Mouse (Mus musculus) limb, embryonic 14.5 days (tissue): Measurements from ENCODE around the gene Bdp1. TPM values are rescaled to one million over a fixed set of nuclear protein-coding genes. Genes with fewer than 3 reads are reported as not detected.
A peak's percentile ranks its signal among the peaks of the same experiment; 100 is the strongest.

Experiments
- ATAC-seq: fragments of 200-750 bp; cut with Nextera tagmentation; 2 replicates; pipeline ENCODE4 v1.8.0; 2017; ENCODE audit warnings: low read depth, moderate number of reproducible peaks, moderate TSS enrichment; ENCODE audit not compliant: low FRiP score
- DNase-seq: peaks from one replicate; pipeline ENCODE4 v3.0.0-alpha.2; 2015; ENCODE audit warnings: low spot score
- H3K27ac ChIP-seq: fragments of 300-500 bp; sonication (generic); replicated peaks from 2 replicates; pipeline ENCODE4 v1.5.1; 2014; ENCODE audit warnings: low read depth, mild to moderate bottlenecking, low read length, moderate library complexity, mixed read lengths
- H3K27me3 ChIP-seq: fragments of 300-500 bp; sonication (generic); 2 replicates; pipeline ENCODE4 v1.6.1; 2014; ENCODE audit warnings: low read length, mixed read lengths; ENCODE audit not compliant: control insufficient read depth, insufficient read depth
- H3K36me3 ChIP-seq: fragments of 300-500 bp; sonication (generic); 2 replicates; pipeline ENCODE4 v1.6.1; 2014; ENCODE audit warnings: mild to moderate bottlenecking, low read length, moderate library complexity, mixed read lengths; ENCODE audit not compliant: control insufficient read depth, insufficient read depth
- H3K4me1 ChIP-seq: fragments of 300-500 bp; sonication (generic); 2 replicates; pipeline ENCODE4 v1.6.1; 2014; ENCODE audit warnings: antibody characterized with exemption, low read length, mixed read lengths; ENCODE audit not compliant: control insufficient read depth, insufficient read depth
- H3K4me2 ChIP-seq: fragments of 300-500 bp; sonication (generic); replicated peaks from 2 replicates; pipeline ENCODE4 v1.6.1; 2014; ENCODE audit warnings: low read depth, mild to moderate bottlenecking, low read length, moderate library complexity; ENCODE audit not compliant: severe bottlenecking
- H3K4me3 ChIP-seq: fragments of 300-500 bp; sonication (generic); replicated peaks from 2 replicates; pipeline ENCODE4 v1.5.1; 2014; ENCODE audit warnings: low read length
- H3K9ac ChIP-seq: fragments of 300-500 bp; sonication (generic); 2 replicates; pipeline ENCODE4 v1.6.1; 2014; ENCODE audit warnings: mild to moderate bottlenecking, low read depth, low read length, moderate library complexity; ENCODE audit not compliant: severe bottlenecking
- H3K9me3 ChIP-seq: fragments of 300-500 bp; sonication (generic); 2 replicates; pipeline ENCODE4 v1.6.1; 2016; ENCODE audit warnings: low read length; ENCODE audit not compliant: control insufficient read depth
- POLR2A ChIP-seq: fragments of 200-500 bp; IDR thresholded peaks from 2 replicates; pipeline ENCODE4 v1.8.0; 2012; ENCODE audit warnings: inconsistent platforms, mild to moderate bottlenecking, moderate library complexity, borderline replicate concordance; ENCODE audit not compliant: insufficient read depth, insufficient read length; ENCODE audit errors: extremely low read depth
- WGBS: fragments of 180-500 bp; shearing (Covaris S2); extraction: QIAGEN DNeasy Blood & Tissue Kit; methylation state at CpG from one replicate; pipeline ENCODE4 v1.1.7; 2014; 5-methylcytosine and 5-hydroxymethylcytosine counted together
- polyA plus RNA-seq, 2 experiments: library from polyadenylated mRNA; depleted of rRNA in 1 of 2; stranded (reverse) in 1 of 2; unstranded in 1 of 2; fragments of >200 nt; fragmentation: Nextera tagmentation in 1 of 2; extraction: Ambion mirVana in 1 of 2; gene quantifications; 2 replicates each; pipeline versions ENCODE4 v1.2.1 to v1.2.3; 2012 to 2014

Gene Bdp1
- polyA plus RNA-seq, 2 experiments, result 12.7 to 20.6 TPM

DNA sequence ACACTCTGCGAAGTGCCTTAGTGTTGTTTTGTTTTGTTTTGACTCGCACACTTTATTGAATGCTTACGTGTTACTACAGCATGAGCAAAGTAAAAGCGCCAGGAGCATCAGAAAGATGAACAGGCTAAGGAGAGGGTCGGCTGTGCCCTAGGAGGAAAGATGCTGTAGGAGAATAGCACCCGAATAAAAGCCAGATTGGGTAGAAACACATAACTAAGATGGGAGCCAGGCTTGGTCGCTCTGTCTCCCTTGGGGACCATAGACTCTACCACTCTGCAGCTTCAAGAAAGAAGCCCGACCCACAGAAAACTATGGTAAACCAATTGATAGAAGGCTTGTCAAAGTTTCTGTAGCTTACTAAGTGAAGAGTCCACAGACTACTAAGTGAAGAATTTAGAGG lies 87.9 kb downstream of the Bdp1 start:
- 12% methylated on average over 8 of the region's 8 CpGs for WGBS

DNA sequence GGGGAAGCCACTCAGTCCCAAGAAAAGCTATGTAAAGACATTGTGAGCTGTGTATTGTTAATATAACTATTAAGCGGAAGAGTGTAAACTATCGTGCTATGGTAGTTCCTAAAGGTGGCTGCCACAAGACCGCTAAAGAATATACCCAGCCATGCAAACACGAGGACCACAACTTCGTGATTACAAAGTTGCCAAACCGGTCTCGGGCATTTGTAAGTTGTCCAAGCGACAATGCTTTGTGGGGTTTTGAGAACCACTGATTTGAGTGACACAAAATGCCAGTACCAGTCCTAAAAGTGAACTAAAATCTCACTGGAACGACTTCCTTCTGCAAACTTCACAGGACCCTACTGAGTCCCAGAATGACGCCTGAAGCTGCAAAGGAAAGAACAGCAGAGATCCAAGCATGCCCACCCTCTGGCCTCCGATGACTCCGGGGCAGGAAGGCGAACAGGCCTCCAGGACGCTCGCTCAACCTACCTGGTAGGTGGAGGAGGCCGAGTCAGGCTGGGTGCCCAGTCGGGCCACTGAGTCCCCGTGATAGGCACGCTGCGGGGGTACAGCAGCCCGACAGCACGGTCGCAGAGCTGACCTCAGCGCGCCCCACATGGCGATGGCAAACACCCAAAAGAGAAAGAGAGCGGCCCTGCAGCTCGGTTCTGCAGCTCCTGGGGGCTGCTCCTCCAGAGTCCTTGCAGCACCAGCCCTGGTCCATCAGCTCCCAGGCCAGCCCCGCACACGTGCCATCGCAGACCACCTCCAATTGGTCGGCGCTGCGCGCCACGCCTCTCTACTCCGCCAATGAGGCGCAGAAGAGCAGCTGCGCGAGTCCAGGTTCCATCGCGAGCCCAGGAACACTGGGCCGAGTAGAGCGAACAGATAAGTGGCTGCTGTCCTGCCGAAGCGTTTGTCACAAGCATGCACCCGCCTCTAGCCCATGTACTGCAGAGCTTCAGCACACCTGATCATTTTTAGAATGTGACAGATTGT lies 88.7 kb downstream of the Bdp1 start, which contains the start of gene Mccc2:
Gene Mccc2 (minus strand): TSS at position 734 of the 990 bp plus-strand sequence.
- H3K27me3 ChIP-seq, result no peaks in the 10 kb centered on the region
- H3K4me2 ChIP-seq, result peak within 1 kb of the TSS; percentile 64
- peak; percentile 75; the same call in 1 of the 2 replicates for TF ChIP-seq POLR2A
- H3K36me3 ChIP-seq, result peaks cover 5% of the 10 kb centered on the region
- peak within 1 kb of the TSS; percentile 75 for H3K9ac ChIP-seq
- H3K9me3 ChIP-seq, result no peaks in the 10 kb centered on the region
- H3K4me3 ChIP-seq, result peak within 1 kb of the TSS; percentile 62
- DNase-seq, result peak; percentile 93
- H3K4me1 ChIP-seq, result peaks cover 6% of the 10 kb centered on the region; the same call in 1 of the 2 replicates
- 4% methylated on average over 41 of the region's 47 CpGs for WGBS
- peak; percentile 100 for ATAC-seq
- H3K27ac ChIP-seq, result peak within 1 kb of the TSS; percentile 33; the same call in 1 of the 2 replicates

More for the DNA sequence above, 87.9 kb downstream of the Bdp1 start:
- Histone ChIP-seq H3K27ac (0 out of 2 replicates have a peak overlapping the region, but pooled peaks have one; percentile 21), H3K27me3 (no peaks in the 10 kb centered on the region), H3K4me1 (peaks cover 6% of the 10 kb centered on the region; the same call in 1 of the 2 replicates), H3K4me3 (peak overlapping the region; percentile 62), H3K9me3 (no peaks in the 10 kb centered on the region), H3K4me2 (peak overlapping the region; percentile 64), H3K9ac (peak overlapping the region; percentile 75), H3K36me3 (peaks cover 10% of the 10 kb centered on the region)
- DNase-seq (no peak), ATAC-seq (no peak)
- TF ChIP-seq POLR2A, result no peak

GRCm38 (mm10) chr13:100005911-100006496 lies 97.9 kb downstream of the Bdp1 start:
- no peaks in the 10 kb centered on the region for H3K9me3 ChIP-seq
- no peaks in the 10 kb centered on the region for H3K27me3 ChIP-seq
- DNase-seq (no peak), ATAC-seq (no peak)
- no peak overlapping the region for H3K4me2 ChIP-seq
- TF ChIP-seq POLR2A, result no peak
- H3K4me3 ChIP-seq, result no peak overlapping the region
- peaks cover 4% of the 10 kb centered on the region; the same call in 1 of the 2 replicates for H3K4me1 ChIP-seq
- no peak overlapping the region for H3K9ac ChIP-seq
- 89% methylated on average over 12 of the region's 12 CpGs for WGBS
- no peaks in the 10 kb centered on the region for H3K36me3 ChIP-seq
- no peak overlapping the region for H3K27ac ChIP-seq

- H3K27me3 ChIP-seq, result no peaks in the 10 kb centered on the region
- no peaks in the 10 kb centered on the region for H3K9me3 ChIP-seq
- no peaks in the 10 kb centered on the region for H3K36me3 ChIP-seq
- no peak overlapping the region for H3K27ac ChIP-seq
- 33% methylated on average over 5 of the region's 5 CpGs for WGBS
- H3K4me2 ChIP-seq, result no peak overlapping the region
- DNase-seq (peak; percentile 85), ATAC-seq (peak; percentile 62; the same call in 1 of the 2 replicates)
- no peak overlapping the region for H3K4me3 ChIP-seq
- no peaks in the 10 kb centered on the region for H3K4me1 ChIP-seq
- TF ChIP-seq POLR2A, result no peak
- H3K9ac ChIP-seq, result no peak overlapping the region
Measured at GRCm38 (mm10) chr13:100001790-100002196, 102.1 kb downstream of the Bdp1 start.

- H3K4me2 ChIP-seq, result no peak overlapping the region
- no peaks in the 10 kb centered on the region for H3K36me3 ChIP-seq
- H3K27me3 ChIP-seq, result no peaks in the 10 kb centered on the region
- ATAC-seq (no peak), DNase-seq (no peak)
- H3K9ac ChIP-seq, result no peak overlapping the region
- no peak for TF ChIP-seq POLR2A
- WGBS, result 78% methylated on average over 3 of the region's 3 CpGs
- no peaks in the 10 kb centered on the region for H3K4me1 ChIP-seq
- H3K27ac ChIP-seq, result no peak overlapping the region
- no peaks in the 10 kb centered on the region for H3K9me3 ChIP-seq
- H3K4me3 ChIP-seq, result no peak overlapping the region
Measured at GRCm38 (mm10) chr13:99999078-99999477, 104.8 kb downstream of the Bdp1 start.
